Mouse (Mus musculus): ENCODE data around the gene Ambra1. TPM values are rescaled to one million over a fixed set of nuclear protein-coding genes. Genes with fewer than 3 reads are reported as not detected.

Ambra1 gene
- total and polyA plus RNA-seq, 3 experiments: 15.8 to 27.1 (median 21.9) TPM

DNA sequence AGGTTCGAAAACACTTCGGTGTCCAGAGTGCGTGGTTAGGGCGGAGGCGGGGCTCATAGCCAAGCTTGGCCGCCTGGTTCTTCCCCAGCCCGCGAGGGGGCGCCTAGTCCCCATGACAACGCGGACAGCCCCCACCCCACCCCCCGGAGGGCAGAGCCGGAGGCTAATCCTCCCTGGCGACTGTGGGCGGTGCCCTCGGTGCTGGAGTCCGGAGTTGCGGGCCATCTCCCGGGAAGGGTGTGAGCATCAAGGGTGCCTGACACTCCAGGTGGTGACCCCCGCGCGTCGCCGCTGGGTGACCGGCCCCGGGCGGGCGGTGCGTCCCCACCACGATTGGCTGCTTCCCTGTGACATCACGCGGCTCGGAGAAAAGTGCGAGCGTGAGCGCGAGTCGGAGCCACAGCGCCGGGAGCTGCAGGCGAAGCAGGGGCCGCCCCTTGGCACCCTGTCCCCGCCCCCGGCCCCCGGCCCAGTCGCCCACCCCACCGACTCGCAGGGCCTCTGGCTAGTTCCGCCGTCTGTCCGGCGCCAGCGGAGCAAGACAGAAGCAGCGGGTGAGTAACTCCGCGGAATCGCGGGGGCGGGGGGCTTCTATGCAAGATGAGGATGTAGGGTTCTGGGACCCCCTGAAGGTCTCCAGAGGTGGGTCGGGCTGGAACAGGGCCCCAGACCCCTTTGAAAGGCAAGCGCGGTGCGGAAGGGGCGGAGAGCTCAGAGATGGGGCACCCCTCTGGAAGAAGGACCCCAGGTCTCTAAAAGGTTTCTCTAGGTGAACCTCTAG lies 192.0 kb downstream of the Ambra1 start:
- Histone ChIP-seq H3K4me3 (replicated peaks in 1 of 3; ENCODE audit: low read depth in 2 of 3, low read length in 2 of 3, poor library complexity in 1 of 3) (peak overlapping the region; percentile 68 to 70 (median 69)), H3K4me1 (ENCODE audit: control insufficient read depth in 1 of 2, insufficient read depth in 2 of 2) (peaks cover 10 to 28% of the 10 kb centered on the region in 2 experiments), H3K79me2 (replicated peaks; ENCODE audit: control insufficient read depth, extremely low read depth, insufficient read depth, poor library complexity, severe bottlenecking) (no peaks in the 10 kb centered on the region; the same call in 1 of the 2 replicates), H3K27me3 (replicated peaks) (no peaks in the 10 kb centered on the region), H3K36me3 (replicated peaks in 1 of 2; ENCODE audit: control insufficient read depth in 1 of 2, insufficient read depth in 1 of 2, low read length in 1 of 2) (peaks cover 14 to 58% of the 10 kb centered on the region in 2 experiments), H3K4me2 (ENCODE audit: insufficient read depth, low read depth, poor library complexity, severe bottlenecking) (peak overlapping the region; percentile 87), H3K27ac (ENCODE audit: insufficient read depth, low read depth) (no peak overlapping the region), H3K9me3 (replicated peaks; ENCODE audit: low read length) (no peaks in the 10 kb centered on the region), H3K9ac (ENCODE audit: insufficient read depth, low read depth) (peak overlapping the region; percentile 45)
- peak; percentile 75 for DNase-seq (ENCODE audit: extremely low read depth)
- in situ Hi-C loops (cut with MboI; ENCODE audit: low pct_ligation_motif_present, low pct_unique_long_range_greater_than_20kb, low sequenced_read_pairs) (loop anchor here (10.0 kb wide), 1 partner anchor 147 kb away; no protein-coding TSS in a partner anchor), dilution Hi-C loops (cut with MboI; ENCODE audit: extremely low pct_ligation_motif_present, extremely low pct_unique_long_range_greater_than_20kb, low sequenced_read_pairs) (no loop called here)
- 0 out of 2 replicates have a peak, but pooled peaks have one; percentile 29 for TF ChIP-seq IRF4 (IDR thresholded peaks at IDR 0.05; ENCODE audit: low read depth, low read length)
- peak; percentile 39 for TF ChIP-seq RAD21 (IDR thresholded peaks at IDR 0.05; ENCODE audit: low read depth, low read length)
- no peak for TF ChIP-seq TBP (conservative IDR thresholded peaks at IDR 0.05; ENCODE audit: low read depth, low read length)
- TF ChIP-seq CHD2 (IDR thresholded peaks at IDR 0.05; ENCODE audit: low read length): no peak
- TF ChIP-seq CTCF (conservative IDR thresholded peaks at IDR 0.05 in 1 of 2, IDR thresholded peaks at IDR 0.05 in 1 of 2; ENCODE audit: low read depth in 2 of 2, low read length in 2 of 2): peak in 1 of 2 experiments; percentile 74; a peak in 2 of 4 replicates
- peak; percentile 93 for TF ChIP-seq MAZ (IDR thresholded peaks at IDR 0.05; ENCODE audit: low read depth, low read length)
- no peak for TF ChIP-seq JUN (IDR thresholded peaks at IDR 0.05; ENCODE audit: insufficient read depth, low read depth, low read length)
- peak; percentile 20; the same call in 1 of the 2 replicates for TF ChIP-seq ELF1 (IDR thresholded peaks at IDR 0.05; ENCODE audit: low read depth, low read length)
- TF ChIP-seq POLR2A (IDR thresholded peaks at IDR 0.05; ENCODE audit: low read depth, low read length): peak; percentile 60; the same call in 1 of the 2 replicates
- peak; percentile 84 for TF ChIP-seq MXI1 (IDR thresholded peaks at IDR 0.05; ENCODE audit: low read depth, low read length)

DNA sequence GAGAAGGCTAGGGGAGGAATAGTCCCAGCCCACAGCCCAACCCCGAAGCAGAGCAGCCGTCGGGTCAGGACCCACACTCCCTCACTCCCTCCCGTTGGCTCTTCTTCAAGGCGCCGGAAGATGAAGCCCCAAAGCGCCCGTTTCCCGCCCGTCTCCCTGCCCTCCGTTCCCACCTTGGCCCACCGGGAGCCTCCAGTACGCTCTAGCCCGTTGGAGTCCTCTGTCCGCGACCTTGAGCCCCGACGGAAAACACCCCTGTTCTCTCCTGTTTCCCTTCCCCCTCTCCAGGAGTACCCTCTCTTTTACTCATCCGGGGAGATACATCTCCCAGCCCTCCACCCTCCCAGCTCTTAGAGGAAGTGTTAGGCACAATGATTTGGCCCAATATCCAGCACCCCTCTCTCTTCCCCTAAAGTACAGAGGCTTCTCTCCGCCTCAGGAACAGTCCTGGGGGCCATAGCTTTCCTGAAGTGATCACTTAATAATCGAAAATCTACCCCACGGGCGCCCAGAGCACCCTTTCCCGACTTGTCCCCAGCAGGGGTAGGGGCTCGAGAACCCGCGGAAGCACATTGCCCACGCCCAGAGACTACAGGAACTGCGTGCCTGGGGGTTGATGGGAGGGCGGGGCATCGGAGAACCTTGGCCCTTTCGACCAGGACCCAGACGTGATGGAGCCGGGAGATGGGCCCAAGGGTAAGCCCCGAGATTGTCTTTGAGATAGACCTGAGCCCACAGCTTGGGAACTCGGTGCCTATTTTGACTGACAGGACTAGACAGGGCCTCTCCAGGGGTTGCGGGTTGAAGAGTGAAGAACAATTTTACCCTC lies 192.9 kb downstream of the Ambra1 start:
- no peaks in the 10 kb centered on the region for H3K27me3 ChIP-seq (replicated peaks)
- H3K9ac ChIP-seq (ENCODE audit: insufficient read depth, low read depth): peak overlapping the region; percentile 45
- in situ Hi-C loops (cut with MboI; ENCODE audit: low pct_ligation_motif_present, low pct_unique_long_range_greater_than_20kb, low sequenced_read_pairs) (loop anchor here (10.0 kb wide), 1 partner anchor 148 kb away; no protein-coding TSS in a partner anchor), dilution Hi-C loops (cut with MboI; ENCODE audit: extremely low pct_ligation_motif_present, extremely low pct_unique_long_range_greater_than_20kb, low sequenced_read_pairs) (no loop called here)
- H3K4me3 ChIP-seq (replicated peaks in 1 of 3; ENCODE audit: low read depth in 2 of 3, low read length in 2 of 3, poor library complexity in 1 of 3): peak overlapping the region; percentile 68 to 70 (median 69)
- no peaks in the 10 kb centered on the region; the same call in 1 of the 2 replicates for H3K79me2 ChIP-seq (replicated peaks; ENCODE audit: control insufficient read depth, extremely low read depth, insufficient read depth, poor library complexity, severe bottlenecking)
- H3K4me1 ChIP-seq (ENCODE audit: control insufficient read depth in 1 of 2, insufficient read depth in 2 of 2): peaks cover 10 to 34% of the 10 kb centered on the region in 2 experiments
- no peaks in the 10 kb centered on the region for H3K9me3 ChIP-seq (replicated peaks; ENCODE audit: low read length)
- no peak overlapping the region for H3K27ac ChIP-seq (ENCODE audit: insufficient read depth, low read depth)
- peaks cover 10 to 58% of the 10 kb centered on the region in 2 experiments for H3K36me3 ChIP-seq (replicated peaks in 1 of 2; ENCODE audit: control insufficient read depth in 1 of 2, insufficient read depth in 1 of 2, low read length in 1 of 2)
- TF ChIP-seq ELF1 (IDR thresholded peaks at IDR 0.05; ENCODE audit: low read depth, low read length) (peak; percentile 42), MYC (IDR thresholded peaks at IDR 0.05; ENCODE audit: low read depth, low read length) (no peak), TCF12 (IDR thresholded peaks at IDR 0.05; ENCODE audit: low read depth, low read length) (0 out of 2 replicates have a peak, but pooled peaks have one; percentile 34), HCFC1 (IDR thresholded peaks at IDR 0.05; ENCODE audit: low read depth, low read length) (no peak), CHD2 (IDR thresholded peaks at IDR 0.05; ENCODE audit: low read length) (no peak), MEF2A (IDR thresholded peaks at IDR 0.05; ENCODE audit: borderline replicate concordance, low read depth, low read length) (no peak), USF2 (conservative IDR thresholded peaks at IDR 0.05; ENCODE audit: low read depth, low read length) (no peak), KAT2A (IDR thresholded peaks at IDR 0.05; ENCODE audit: insufficient replicate concordance, low read length) (no peak), MAX (IDR thresholded peaks at IDR 0.05; ENCODE audit: low read length) (0 out of 2 replicates have a peak, but pooled peaks have one; percentile 28), NELFE (IDR thresholded peaks at IDR 0.05; ENCODE audit: low read depth, low read length) (peak; percentile 56; the same call in 1 of the 2 replicates), EP300 (IDR thresholded peaks at IDR 0.05; ENCODE audit: low read length) (no peak), ZC3H11A (IDR thresholded peaks at IDR 0.05; ENCODE audit: low read depth, low read length) (no peak), SIN3A (IDR thresholded peaks at IDR 0.05; ENCODE audit: low read length) (no peak), USF1 (IDR thresholded peaks at IDR 0.05; ENCODE audit: low read depth, low read length) (no peak), POLR2A (IDR thresholded peaks at IDR 0.05; ENCODE audit: low read depth, low read length) (peak; percentile 75), JUN (IDR thresholded peaks at IDR 0.05; ENCODE audit: insufficient read depth, low read depth, low read length) (no peak), BHLHE40 (IDR thresholded peaks at IDR 0.05; ENCODE audit: low read depth, low read length) (no peak), MXI1 (IDR thresholded peaks at IDR 0.05; ENCODE audit: low read depth, low read length) (peak; percentile 16; the same call in 1 of the 2 replicates)
- peak overlapping the region; percentile 87 for H3K4me2 ChIP-seq (ENCODE audit: insufficient read depth, low read depth, poor library complexity, severe bottlenecking)
- peak; percentile 75 for DNase-seq (ENCODE audit: extremely low read depth)
